Mouse (Mus musculus) thymus, postnatal 25 days (tissue): ENCODE measurements around the gene Kcnh4.
A peak's percentile ranks its signal among the peaks of the same experiment; 100 is the strongest.

Experiments used
- DNase-seq: peaks from one replicate; pipeline ENCODE4 v3.0.0; 2022

The Kcnh4 gene

DNA sequence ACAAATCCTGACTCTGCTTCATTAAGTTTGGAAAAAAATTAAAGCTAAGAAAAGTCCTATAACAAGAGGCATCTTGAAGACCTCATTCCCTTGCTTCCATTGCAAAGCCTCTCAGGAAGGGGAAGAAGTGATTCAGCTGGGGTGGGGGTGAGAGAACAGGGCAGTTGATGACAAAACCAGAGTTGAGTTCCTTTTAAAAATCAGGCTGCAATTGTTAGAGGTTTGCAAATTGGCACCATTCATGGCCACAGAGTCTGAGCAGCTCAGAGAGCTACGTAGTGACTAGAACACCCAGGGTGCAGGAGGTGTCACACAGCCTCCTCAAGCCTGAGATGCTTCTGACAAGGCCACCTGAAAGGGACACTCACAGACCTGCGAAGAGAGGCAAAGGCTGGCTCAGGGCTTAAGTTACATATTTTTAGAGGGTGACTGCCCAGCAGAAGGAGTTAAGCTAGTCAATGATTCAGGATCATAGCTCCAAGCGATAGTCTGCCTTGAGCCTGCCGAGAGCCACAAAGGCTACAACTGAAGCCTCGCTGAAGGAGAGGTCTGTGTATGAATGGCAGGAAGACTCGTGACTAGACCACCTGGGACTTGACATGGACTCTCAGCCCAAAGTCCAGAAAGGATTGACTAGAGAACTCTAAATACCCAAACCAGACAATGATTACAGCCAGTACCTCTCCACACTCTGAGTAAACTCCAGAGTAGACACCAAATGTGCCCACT is 29.1 kb downstream of the Kcnh4 start:
- no peak for DNase-seq

- no peak for DNase-seq
These were observed 29.8 kb downstream of the Kcnh4 start for GRCm38 (mm10) chr11:100729976-100730375.

DNA sequence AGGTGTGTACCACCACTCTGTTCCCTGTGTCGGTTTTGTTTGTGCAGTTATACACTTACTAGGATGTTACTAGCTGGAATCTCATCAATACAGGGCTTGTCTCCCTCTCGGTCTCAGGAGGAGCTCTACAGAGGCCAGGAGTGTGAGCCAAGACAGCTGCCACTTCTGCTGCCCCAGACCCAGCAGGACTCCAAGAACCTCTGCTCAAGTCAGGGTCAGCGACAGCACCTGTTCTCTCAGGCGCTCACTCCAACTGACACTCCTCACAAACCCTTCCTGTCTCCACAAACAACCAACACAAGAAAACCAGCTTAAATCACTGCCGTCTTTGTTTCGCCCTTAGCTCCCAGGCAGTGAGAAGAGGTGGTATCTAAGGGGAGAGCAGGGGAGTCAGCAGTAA is 31.1 kb downstream of the Kcnh4 start:
- no peak for DNase-seq

- DNase-seq = no peak
These were observed 32.5 kb downstream of the Kcnh4 start for GRCm38 (mm10) chr11:100727201-100727600.

GRCm38 (mm10) chr11:100724919-100725512 is 34.7 kb downstream of the Kcnh4 start:
- DNase-seq = no peak

DNA sequence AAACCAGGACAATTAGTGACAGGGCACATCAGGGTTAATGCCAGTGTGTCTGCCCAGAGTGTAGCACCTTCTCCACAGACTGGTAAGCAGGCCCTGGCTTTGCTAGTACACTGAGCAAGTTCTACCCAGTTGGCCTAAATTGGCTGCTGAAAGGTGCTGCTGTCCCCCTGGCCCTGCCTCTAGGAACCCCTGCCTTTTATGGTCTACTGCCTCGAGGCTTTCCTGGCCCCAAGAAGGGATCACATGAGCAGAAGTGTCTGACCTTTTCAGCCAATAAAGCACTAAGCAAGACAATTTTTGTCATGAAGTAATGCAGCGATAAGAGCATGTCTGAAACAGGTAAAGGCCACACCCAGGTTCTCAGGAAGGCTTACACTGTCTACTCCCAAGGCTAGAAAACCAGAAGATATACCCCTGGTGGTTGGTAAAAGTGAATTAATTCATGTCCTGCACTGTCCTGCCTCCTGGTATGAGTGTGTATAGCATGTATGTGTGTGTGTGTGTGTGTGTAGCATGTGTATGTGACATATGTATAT is 37.2 kb downstream of the Kcnh4 start:
- no peak for DNase-seq

DNA sequence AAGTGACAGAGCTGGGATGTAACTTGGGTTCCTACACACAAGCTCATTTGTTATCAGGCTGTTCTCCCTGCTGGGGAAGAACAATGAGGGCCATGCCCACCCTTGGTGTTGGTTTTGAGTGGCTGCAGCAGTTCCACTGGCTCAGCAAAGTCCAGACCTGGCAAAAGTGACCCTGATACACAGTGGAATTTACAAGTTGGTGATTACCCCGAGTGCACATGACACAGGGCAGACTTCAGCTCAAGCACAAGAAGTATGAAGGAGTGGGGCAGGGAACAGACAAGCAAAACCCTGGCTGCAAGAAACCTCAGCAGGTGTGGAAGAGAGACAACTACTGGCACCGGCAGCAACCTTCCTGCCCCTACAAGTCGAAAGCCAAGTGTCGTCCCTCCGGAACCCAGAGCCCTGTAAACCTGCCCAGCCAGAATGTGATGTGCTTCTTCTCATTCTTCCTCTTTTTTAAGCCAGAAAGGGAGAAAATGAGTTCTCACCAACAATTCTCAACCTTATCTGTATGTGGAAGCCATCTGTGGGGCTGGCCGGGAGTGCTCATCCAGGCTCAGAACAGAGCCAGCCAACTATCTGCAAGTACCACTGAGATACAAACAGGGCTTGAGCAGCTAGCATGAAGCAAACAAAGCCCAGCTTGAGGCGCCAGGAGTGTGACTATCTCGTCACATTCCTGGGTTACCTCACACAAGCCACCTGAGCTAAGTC is 37.8 kb downstream of the Kcnh4 start:
- DNase-seq = no peak

DNA sequence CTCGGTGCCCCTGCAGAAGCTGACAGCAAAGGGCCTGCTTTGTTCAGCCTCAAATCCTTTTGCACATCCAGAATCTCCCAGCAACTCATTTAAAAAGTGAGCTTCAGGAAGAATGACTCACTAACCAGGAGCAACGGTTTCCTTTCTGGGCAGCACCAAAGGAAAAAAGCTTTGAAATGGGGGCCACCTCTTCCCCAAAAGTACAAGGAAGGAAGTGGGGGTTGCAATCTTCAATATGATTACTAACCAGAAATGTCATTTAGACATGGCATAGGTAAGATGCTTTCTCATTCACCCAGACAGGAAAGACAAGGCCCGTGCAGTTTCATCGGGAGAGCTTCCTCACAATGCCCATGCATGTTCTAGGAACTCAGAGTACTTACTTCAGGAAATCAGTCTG is 38.5 kb downstream of the Kcnh4 start:
- DNase-seq = no peak

GRCm38 (mm10) chr11:100720345-100720744 is 39.4 kb downstream of the Kcnh4 start:
- no peak for DNase-seq

DNA sequence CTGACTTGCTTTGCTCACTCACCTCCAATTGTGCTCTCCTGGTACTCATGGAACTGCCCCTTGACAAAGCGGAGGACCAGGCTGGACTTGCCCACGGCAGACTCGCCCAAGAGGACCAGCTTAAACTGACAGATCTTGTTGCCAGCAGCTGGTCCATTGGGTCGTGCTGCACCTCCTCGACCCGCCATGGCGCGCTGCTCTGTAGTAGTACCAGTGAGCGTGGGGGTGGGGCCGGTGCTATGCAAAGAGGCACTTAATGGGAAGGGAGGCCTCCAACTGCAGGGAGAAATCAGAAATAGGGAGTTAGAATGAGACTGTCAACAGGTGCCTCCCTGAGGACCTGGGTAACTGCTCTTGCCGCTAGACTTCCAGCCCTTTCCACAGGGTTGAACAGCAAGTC is 39.8 kb downstream of the Kcnh4 start:
- no peak for DNase-seq

GRCm38 (mm10) chr11:100719312-100719711 is 40.4 kb downstream of the Kcnh4 start:
- DNase-seq = no peak

GRCm38 (mm10) chr11:100718866-100719265 is 40.9 kb downstream of the Kcnh4 start:
- DNase-seq = no peak

- DNase-seq = no peak
These were observed 41.3 kb downstream of the Kcnh4 start for GRCm38 (mm10) chr11:100718462-100718861.

DNA sequence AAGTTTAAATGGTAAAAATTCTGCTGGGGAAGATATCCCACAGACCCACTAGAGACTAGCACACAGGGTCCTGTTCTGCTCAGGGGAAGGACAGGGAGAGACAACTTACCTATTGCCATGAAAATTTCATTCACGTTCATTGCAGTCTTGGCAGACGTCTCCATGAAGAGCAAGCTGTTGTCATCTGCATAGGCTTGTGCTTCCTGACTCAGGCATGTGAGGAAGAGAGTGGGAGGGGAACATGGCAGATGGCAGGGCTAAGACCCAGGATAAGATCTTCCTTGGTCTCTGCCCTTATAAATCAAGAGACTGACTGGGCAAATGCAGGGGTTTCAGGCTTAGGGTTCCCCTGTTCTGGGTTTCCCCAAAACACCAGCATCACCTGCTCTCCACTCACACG is 43.1 kb downstream of the Kcnh4 start:
- DNase-seq = no peak

- no peak for DNase-seq
These were observed 44.8 kb downstream of the Kcnh4 start for GRCm38 (mm10) chr11:100714948-100715347.

DNA sequence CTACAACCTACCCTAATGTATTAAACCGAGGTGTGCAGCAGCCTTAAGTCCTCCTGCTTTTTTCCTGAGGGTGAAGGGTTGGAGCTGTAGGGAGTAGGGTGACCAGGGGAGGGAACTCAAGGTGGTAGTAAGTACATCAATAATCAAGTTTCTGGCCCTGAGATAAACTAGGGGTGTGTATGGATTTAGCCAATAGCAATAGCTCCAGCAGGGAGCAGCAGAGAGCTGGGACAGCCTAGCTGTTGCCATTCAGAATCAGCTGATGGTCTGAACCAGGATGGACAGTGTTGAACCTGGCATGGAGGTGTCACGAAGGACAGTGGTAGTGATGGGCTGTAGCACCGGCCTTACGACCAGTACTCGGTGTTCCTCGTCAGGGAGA is 45.2 kb downstream of the Kcnh4 start:
- peak; percentile 79 for DNase-seq

DNA sequence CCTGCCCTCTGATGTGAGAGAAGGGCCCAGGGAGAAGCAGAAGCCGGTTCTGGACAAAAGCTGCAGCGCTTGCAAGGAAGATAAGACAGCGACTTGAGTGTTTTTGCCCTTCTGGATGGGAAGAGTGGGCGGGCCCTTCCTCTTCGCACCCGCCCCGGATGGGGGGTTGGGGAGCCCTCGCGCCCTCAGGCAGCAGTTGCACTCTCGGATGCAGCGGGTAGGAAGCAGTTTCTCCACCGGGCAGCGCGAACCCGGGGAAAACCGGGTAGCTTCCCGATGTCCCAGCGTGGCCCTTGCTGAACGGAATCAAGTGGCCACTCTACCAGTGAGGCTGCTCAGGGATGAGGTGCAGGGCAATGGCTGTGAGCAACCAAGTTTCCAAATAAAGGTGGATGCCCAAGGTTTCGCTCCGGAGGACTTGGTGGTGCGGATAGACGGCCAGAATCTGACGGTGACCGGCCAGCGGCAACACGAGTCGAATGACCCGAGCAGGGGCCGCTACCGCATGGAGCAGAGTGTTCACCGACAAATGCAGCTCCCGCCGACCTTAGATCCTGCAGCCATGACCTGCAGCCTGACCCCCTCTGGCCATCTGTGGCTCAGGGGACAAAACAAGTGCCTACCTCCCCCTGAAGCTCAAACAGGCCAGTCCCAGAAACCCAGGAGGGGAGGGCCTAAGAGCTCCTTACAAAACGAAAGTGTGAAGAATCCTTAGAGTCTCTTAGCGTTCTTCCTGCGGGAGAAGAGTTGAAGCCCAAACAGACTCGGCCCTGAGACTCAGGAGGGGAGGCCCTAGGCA is 45.8 kb downstream of the Kcnh4 start, which contains the start of gene Hspb9:
Hspb9 (plus strand) TSS at position 116 of the 799 bp plus-strand sequence.
- peak; percentile 91 for DNase-seq

DNA sequence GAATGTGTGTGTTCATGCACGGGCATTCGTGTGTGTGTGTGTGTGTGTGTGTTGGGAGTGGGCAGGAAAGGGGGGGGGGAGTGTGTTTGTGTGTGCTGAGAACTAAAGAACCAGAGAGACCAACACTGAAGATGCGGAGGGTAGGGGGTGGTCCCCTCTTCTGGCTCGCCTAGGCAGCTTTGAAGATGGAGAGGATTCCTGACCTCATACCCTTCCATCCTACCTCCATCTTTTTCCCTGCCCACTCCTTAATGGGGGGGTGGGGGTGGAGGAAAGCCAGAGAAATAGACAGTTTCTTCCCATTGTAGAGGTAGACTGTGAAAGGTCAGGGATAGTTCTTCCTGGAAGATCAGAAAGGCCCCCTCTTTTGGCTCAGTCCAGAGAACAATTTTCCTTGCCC is 46.6 kb downstream of the Kcnh4 start:
- no peak for DNase-seq

DNA sequence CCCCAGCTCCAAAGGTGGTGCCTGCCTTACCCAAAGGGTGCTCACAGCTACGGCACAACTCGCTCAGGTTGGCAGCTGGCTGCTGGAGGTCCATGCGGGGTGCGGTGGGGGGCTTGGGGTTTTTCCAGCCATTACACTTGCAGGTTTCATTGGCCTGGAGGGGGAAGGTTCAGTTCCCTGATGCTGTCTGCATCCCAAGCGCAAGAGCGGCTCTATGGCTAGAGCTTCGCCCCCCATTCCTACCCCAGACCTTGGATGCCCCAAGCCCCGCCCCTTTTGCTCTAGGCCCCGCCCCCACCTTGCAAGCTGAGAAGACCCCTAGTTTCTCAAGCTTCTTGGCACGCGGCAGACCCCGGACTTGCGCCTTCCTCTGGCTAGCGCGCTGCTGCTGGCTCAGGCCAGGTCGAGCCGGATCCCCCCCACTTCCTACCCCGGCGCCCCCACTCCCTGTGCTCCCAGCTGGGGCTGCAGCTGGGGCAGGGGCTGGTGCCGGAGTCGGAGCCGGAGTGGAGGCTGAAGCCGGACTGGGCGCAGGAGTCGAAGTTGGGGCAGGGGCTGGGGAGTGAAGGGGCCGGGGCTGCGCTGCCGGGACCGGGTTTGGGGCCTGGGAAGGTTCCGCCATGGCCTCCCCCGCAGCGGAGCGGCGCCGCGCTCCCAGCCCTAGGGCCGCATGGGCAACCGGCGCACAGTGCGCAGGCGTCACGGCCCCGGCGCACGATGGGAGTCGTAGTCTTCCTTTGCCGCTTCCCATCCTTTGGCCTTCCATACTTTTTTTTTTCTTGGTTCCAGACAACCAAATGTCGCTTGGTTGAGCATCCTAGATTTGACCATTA is 47.7 kb downstream of the Kcnh4 start, which contains the start of gene Kat2a:
Kat2a (minus strand) TSS at position 683 of the 833 bp plus-strand sequence.
- DNase-seq = peak; percentile 78

GRCm38 (mm10) chr11:100710977-100711376 is 48.8 kb downstream of the Kcnh4 start:
- DNase-seq = no peak

- DNase-seq = no peak
These were observed 49.2 kb downstream of the Kcnh4 start for GRCm38 (mm10) chr11:100710528-100710927.
